Mouse (Mus musculus): Measurements from ENCODE around the gene Fam213b.

- TF ChIP-seq POLR2A (IDR thresholded peaks at IDR 0.05; ENCODE audit: borderline replicate concordance, low read depth, low read length) (no peak), CTCF (IDR thresholded peaks at IDR 0.05; ENCODE audit: low read depth, low read length) (no peak)
These were observed 5.5 kb upstream of the Fam213b start for GRCm38 (mm10) chr4:154904185-154905071.
